Mouse (Mus musculus) heart, postnatal 0 days (tissue): ENCODE measurements around the gene Epgn.

ENCODE experiments used
- CTCF ChIP-seq: IDR thresholded peaks from 2 replicates; pipeline ENCODE4 v1.5.1; 2016; ENCODE audit warnings: antibody characterized with exemption, control low read depth, low read depth
- EP300 ChIP-seq: IDR thresholded peaks from 2 replicates; pipeline ENCODE4 v1.6.1; 2016; ENCODE audit warnings: antibody characterized with exemption, low read depth

DNA sequence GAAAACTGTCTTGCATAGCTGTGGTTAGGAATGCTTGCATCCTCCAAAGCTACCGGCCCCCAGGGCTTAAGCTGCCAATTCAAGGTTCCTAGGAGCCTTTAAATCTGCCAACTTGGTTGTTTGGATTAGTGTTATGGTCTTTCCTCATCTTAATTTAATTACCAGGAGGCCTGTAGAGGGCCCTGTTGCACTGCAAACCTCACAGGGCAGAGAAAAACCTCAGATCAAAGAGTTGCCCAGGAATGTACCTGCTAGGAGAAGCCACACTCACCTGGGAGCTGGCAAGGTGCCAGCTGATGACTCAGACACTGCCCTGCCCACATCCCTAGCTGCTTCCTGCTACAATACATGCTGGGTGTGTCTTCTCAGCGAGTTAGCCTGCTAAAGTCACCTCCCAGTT is 11.3 kb downstream of the Epgn start:
- TF ChIP-seq CTCF (no peak), EP300 (no peak)
